Mouse (Mus musculus) C2C12 (cell line): Measurements from ENCODE around the gene Ubald1.

Source experiments
- CEBPB ChIP-seq: IDR thresholded peaks from one replicate; pipeline ENCODE4 v1.6.1; 2011; ENCODE audit warnings: low read depth, mild to moderate bottlenecking, control low read depth, moderate library complexity
- CTCF ChIP-seq: IDR thresholded peaks from one replicate; pipeline ENCODE4 v1.5.1; 2011; ENCODE audit not compliant: control insufficient read depth, insufficient read depth, insufficient read length
- MAX ChIP-seq: IDR thresholded peaks from one replicate; pipeline ENCODE4 v1.6.1; 2011; ENCODE audit warnings: mild to moderate bottlenecking, control low read depth
- MYOD1 ChIP-seq: IDR thresholded peaks from one replicate; pipeline ENCODE4 v1.6.1; 2011; ENCODE audit warnings: low read depth; ENCODE audit not compliant: control insufficient read depth, insufficient read length
- MYOG ChIP-seq: IDR thresholded peaks from one replicate; pipeline ENCODE4 v1.6.1; 2011; ENCODE audit not compliant: control insufficient read depth, insufficient read length; ENCODE audit errors: extremely low read depth
- USF1 ChIP-seq: IDR thresholded peaks from one replicate; pipeline ENCODE4 v1.6.1; 2011; ENCODE audit warnings: low read depth, mild to moderate bottlenecking, control low read depth, moderate library complexity

DNA sequence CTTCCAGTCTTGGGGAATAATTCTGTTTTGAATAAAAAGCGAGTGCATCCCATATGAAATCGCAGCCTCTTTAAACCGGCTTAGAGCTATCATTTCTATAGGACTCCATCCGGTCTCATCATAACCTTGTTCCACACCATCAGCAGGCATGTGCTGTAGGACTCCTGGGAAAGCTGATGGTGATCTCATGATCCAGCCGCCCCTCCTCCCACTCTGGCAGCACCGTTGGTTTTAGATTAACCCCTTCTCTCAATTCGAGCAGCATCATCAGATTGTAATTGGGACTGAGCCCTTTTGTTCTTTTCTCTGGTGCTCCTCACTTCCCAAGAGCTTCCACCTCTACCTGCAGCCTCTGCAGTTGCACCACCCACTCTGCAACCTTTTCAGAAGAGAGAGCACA is 21.1 kb upstream of the Ubald1 start:
- TF ChIP-seq CTCF (no peak), MYOG (no peak), MAX (no peak), USF1 (no peak), CEBPB (no peak), MYOD1 (no peak)
